Mouse (Mus musculus): ENCODE data around the gene Scamp3.
"Not testable (repeated sequence)": the region's sequence is repeated elsewhere in the genome, so short reads cannot be mapped to it uniquely, and the experiment has no call there.

Scamp3 gene

GRCm38 (mm10) chr3:89199839-89200238 is 22.6 kb downstream of the Scamp3 start:
- no peak for DNase-seq

GRCm38 (mm10) chr3:89202253-89203141 is 25.2 kb downstream of the Scamp3 start, which contains the start of gene Gba:
Gene Gba (plus strand): TSS chr3:89202928.
- DNase-seq: peak; percentile 88

GRCm38 (mm10) chr3:89203142-89203514 is 25.9 kb downstream of the Scamp3 start:
- no peak for DNase-seq

GRCm38 (mm10) chr3:89206079-89206478 is 28.8 kb downstream of the Scamp3 start:
- no peak for DNase-seq

- no peak for DNase-seq
Observed at GRCm38 (mm10) chr3:89206695-89207094, 29.4 kb downstream of the Scamp3 start.

GRCm38 (mm10) chr3:89208075-89208657 is 30.9 kb downstream of the Scamp3 start:
- DNase-seq: no peak

- DNase-seq: no peak
Observed at GRCm38 (mm10) chr3:89208736-89209135, 31.5 kb downstream of the Scamp3 start.

GRCm38 (mm10) chr3:89209731-89210130 is 32.5 kb downstream of the Scamp3 start:
- DNase-seq: no peak

GRCm38 (mm10) chr3:89210162-89210561 is 32.9 kb downstream of the Scamp3 start:
- DNase-seq: peak; percentile 19

- peak; percentile 28 for DNase-seq
Observed at GRCm38 (mm10) chr3:89210731-89211130, 33.5 kb downstream of the Scamp3 start.

GRCm38 (mm10) chr3:89213803-89214530 is 36.7 kb downstream of the Scamp3 start:
- DNase-seq: peak; percentile 92

- no peak for DNase-seq
Observed at GRCm38 (mm10) chr3:89214681-89215411, 37.6 kb downstream of the Scamp3 start, which contains the start of gene Thbs3. Gene Thbs3 (plus strand): TSS chr3:89215180.

- peak; percentile 88 for DNase-seq
Observed at GRCm38 (mm10) chr3:89215853-89216252, 38.6 kb downstream of the Scamp3 start.

GRCm38 (mm10) chr3:89216407-89216806 is 39.1 kb downstream of the Scamp3 start:
- not testable (repeated sequence) for DNase-seq

GRCm38 (mm10) chr3:89218271-89218670 is 41.0 kb downstream of the Scamp3 start:
- DNase-seq: no peak

- no peak for DNase-seq
Observed at GRCm38 (mm10) chr3:89219546-89219945, 42.3 kb downstream of the Scamp3 start.

GRCm38 (mm10) chr3:89221167-89221566 is 43.9 kb downstream of the Scamp3 start:
- DNase-seq: no peak

GRCm38 (mm10) chr3:89224796-89225195 is 47.5 kb downstream of the Scamp3 start:
- no peak for DNase-seq

GRCm38 (mm10) chr3:89225321-89225815 is 48.1 kb downstream of the Scamp3 start:
- no peak for DNase-seq

- no peak for DNase-seq
Observed at GRCm38 (mm10) chr3:89225918-89226317, 48.6 kb downstream of the Scamp3 start.

- DNase-seq: no peak
Observed at GRCm38 (mm10) chr3:89226361-89226760, 49.1 kb downstream of the Scamp3 start.

GRCm38 (mm10) chr3:89226900-89227299 is 49.6 kb downstream of the Scamp3 start, which contains the start of gene Mtx1:
Gene Mtx1 (minus strand): TSS chr3:89227088.
- no peak for DNase-seq

Data from kidney, adult 18-20 months (tissue).